Mouse (Mus musculus) T-helper 2 cell (primary cell): ENCODE data around the gene Cd79b.

Source experiments
- in situ Hi-C: fragments of 300-600 bp; cut with MboI, MseI; formaldehyde crosslinking; loops from one replicate; pipeline ENCODE4 v1.15.1; 2025; ENCODE audit warnings: high pct_unique_total_duplicates

The Cd79b gene

DNA sequence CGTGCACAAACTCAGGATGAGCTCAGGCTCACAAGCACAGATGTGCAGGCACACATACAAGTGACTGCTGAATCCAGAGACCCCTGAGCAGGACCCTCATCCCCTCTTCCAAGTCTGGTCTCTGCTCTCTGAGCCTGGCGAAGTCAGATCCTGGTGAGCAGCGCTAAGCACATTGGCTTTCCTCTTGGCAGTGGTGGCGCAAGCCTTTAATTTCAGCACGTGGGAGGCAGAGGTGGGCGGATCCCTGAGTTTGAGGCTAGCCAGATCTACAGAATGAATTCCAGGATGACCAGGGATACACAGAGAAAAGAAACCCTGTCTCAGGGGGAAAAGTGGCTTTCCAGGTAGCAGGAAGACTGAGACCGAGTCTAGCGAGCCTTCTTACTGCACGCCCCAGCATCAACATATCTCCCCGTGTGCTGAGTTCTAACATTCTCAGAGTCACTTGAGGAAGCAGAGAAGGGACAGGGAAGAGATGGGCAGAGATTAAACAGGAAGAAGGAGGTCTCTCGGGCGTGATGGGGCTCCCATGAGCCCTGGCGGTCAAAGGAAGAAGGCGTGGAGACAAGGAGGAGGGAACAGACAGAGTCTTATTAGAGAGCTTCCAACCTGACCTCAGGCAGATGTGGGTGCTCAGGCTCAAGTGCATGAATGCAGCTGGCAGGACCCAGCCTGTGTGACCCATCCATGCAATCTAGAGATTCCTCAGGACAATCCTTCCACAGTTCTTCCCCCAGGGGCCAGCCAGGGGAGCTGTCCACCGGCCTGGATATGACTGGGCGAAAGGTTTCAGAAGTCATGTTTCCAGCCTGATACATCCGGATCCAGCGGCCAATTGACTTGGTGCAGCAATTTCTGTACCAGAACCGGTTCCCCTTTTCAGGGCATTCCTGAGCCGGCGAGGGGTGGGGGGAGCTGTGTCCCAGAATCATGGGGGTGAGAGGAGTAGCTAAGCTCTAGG, 4.1 kb upstream of the Cd79b start:
- in situ Hi-C loops = no loop called here

DNA sequence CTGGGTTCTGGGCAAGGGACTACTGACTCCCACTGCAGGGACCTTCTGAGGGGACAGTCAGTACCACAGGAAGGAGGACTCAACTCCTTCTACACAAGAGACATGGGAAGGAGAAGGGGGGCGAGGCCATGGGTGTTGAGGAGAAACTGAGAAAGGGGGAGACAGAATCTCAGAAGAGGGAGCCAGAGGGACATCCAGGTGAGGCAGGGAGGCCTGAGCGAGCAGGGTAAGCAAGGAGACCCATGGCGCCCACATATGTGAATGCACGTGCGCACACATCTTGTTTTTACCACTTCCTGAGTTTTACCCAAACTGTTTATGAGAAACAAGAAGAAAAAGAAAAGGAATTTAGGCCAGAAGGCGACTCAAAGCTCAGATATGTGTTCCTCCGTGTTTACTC, 3.2 kb upstream of the Cd79b start:
- in situ Hi-C loops = no loop called here

DNA sequence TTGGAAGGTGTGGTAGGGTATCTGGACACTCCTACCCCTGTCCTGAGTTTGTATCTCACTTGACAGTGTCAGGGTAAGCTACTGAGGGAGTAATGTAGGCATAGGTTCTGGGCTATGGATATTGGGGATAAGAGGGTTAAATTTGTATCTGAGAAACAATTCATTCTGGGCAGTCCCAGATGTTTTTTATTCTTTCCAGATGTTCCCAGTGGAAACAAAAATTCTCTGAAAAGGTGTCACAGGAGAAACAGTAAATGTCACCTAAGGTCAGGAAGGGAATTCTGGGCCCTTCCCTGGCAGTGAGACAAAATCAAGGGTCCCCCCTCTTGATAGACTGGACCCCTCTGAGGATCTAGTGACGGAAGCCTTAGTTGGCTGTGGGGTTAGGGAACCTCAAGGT, 1.9 kb upstream of the Cd79b start:
- in situ Hi-C loops = no loop called here

DNA sequence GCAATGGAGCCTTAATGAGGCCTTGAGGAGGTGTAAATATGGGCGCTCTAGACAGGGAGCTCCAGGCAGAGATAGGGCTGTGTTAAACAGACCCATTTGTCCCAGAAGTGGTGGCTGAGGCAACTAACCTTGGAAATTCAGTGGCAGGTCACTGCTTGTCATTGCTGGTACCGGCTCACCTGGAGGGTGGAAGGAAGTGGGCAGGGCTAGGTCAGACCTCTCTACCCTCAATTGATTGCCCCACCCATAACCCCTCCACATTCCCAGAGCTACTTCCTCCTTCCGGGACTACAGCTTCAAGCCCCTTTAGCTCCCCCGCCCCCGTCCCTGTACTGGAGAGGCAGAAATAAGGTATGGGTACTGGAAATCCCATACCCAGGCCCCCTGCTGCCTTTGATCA, 1.0 kb downstream of the Cd79b start:
- in situ Hi-C loops = loop anchor here (5.0 kb wide), 1 partner anchor 214 kb away; no protein-coding TSS in a partner anchor

DNA sequence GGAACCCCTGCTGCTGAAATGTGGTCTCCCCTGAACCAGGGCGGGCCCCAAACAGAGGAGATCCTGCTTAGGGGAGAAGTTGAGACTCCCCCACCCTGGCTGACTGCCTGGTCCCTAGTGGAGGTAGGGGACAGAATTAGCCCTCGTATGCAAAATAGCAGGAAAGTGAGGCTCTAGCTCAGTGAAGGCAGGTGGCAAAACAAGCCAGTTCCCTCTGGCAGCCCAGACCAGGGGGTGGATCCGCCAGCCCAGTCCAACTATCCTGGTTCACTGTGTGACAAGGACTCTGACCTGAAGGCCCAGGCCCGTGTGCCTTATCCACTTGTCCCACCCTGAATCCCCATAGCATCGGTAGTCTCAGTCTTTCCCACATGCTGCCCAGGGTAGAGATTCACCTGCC, 4.4 kb downstream of the Cd79b start:
- in situ Hi-C loops = loop anchor here (5.0 kb wide), 1 partner anchor 217 kb away; no protein-coding TSS in a partner anchor

DNA sequence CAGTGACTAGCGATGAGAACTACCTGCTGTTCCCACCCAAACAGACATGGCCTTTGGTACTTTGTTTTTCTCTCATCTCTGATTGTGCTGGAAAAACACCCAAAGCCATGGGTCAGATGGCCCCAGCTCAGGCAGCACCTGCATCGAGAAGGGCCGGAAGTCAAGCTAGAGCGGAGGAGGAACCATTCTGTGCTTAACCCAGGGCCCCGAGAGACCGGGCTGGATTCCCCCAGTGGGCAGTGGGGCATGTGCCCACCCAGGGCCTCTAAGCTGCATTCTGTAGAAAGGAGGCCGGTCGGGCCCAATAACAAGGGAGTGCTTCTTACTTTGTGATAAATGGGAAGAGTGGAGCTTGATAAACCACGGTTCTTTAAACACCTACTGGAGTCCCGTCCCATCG, 6.4 kb downstream of the Cd79b start:
- in situ Hi-C loops = no loop called here

DNA sequence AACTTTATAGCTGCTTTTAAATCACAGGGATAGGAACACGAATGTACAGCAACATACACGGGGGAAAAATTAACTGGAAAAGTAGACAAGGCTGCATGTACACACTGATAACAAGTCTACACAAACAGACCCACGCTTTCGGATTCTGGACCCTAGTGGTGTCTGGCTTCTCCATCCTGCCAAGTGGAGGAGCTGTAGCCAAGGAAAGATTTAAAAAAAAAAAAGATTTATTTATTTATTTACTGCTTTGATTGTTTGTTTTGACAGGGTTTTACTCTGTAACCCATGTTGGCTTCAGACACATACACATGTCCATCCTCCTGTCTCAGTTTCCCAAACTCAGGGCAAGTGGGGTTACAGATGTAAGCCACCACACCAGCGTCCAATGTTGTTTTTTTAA, 7.1 kb downstream of the Cd79b start:
- in situ Hi-C loops = no loop called here

DNA sequence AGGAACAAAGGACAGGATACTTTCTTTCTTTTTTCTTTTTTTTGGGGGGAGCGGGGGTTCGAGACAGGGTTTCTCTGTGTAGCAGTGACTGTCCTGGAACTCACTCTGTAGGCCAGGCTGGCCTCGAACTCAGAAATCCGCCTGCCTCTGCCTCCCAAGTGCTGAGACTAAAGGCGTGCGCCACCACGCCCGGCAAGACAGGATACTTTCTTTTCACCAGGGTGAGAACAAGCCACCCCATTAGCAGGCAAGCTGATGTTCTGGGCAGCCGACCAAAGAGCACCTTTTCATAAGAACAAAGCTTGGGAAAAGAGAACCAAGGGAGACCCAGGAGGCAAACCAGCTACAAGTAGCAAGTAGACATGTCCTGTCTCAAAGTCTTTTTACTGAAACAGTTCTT, 7.8 kb downstream of the Cd79b start:
- in situ Hi-C loops = no loop called here

DNA sequence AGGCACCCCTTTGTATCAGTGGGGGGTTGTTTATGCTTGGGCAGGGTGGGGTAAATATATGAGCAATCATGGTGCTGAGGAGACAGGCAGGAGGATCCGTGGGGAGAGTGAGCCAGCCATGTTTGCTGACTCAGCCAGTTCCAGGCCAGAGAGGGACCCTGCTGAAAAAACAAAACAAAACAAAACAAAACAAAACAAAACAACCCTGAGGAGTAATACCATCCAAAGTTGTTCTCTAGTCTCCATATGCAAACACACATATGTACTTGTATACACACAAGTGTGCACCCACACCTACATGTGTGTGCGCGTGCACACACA, 8.5 kb downstream of the Cd79b start:
- in situ Hi-C loops = no loop called here

DNA sequence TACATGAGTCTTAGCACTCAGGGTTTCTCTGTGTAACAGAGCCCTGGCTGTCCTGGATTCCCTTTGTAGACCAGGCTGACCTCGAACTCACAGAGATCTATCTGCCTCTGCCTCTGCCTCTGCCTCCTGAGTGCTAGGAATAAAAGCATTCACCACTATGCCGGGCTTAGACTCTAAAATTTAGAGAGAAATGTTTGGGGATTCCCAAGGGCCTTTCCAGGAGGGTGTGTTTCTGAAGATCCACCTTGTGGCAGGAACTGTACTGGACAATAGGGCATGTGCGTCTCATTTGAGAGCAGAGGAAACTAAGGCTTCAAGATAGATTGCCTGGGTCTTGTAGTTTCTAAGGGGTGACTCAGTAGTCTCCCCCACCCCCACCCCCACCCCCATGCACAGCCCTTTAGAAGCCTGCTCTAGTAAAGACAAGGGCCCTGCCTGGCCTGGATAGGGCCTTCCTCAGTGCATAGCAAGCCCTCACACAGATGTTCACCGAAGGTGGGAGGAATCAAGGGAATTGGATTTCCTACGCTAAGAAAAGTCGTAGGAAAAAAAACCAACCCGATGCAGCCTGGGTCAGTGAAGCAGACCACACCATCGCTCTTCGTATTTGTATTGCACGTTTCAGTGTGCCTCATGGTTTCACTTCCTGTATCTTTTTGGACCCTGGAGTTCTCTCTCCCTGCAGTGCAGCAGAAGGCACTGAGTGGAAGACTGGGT, 9.1 kb downstream of the Cd79b start:
- in situ Hi-C loops = no loop called here

DNA sequence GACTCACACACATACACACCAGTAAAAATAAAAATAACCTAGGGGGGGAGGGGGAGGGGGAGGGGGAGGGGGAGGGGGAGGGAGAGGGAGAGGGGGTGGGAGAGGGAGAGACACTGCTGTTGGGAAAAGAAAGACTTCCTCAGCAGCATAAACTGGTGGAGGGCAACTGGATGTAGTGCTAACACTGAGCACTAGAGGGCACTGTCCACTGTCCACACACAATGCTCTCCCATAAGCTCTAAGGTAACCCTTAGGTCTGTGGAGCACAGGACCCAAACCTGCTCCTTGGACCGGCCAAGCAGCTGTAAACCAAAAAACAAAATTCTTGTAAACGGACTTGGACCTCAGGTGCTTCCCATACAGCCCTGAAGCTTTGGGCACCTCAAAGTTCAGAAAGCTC, 11.9 kb downstream of the Cd79b start:
- in situ Hi-C loops = no loop called here

DNA sequence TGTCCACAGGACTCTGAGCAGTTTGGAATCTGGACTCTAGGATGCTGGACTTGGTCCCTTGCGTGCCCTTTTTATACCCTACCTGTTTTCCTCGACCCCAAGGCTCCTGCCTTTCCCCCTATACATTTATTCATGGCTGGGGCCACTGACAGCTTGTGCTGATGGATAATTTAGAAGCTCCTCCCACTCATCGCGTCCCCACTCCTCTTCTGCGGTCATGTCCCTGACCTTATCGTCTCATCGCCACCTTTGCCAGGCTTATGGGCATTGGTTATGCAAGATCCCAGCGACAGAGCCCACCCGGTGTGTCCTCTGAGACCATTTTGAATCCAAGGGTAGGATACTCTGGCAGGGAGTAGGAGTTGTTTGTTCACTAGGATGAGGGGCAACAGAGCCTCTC, 12.8 kb downstream of the Cd79b start, which contains the start of gene Gh:
Gene Gh (minus strand): TSS at position 101 of the 400 bp plus-strand sequence.
- in situ Hi-C loops = no loop called here

DNA sequence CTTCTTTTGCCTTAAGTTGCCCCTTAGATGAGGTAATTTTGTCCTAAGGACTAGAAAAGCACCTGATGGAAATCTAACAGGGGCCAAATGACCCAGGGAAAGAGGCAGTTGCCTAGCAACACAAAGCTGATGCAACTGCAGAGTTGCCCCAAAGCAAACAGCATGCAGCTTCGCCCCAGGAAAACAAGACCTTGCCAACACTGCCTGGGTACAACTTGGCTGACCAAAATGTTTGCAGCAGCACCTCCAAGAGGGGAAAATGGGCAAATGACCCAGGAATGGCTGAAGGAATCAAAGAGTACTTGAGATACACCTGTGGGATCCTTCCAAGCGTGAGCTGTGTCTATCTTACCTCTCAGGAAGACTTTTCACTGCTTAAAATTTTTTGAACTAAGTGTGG, 22.7 kb downstream of the Cd79b start:
- in situ Hi-C loops = loop anchor here (10.0 kb wide), 1 partner anchor 753 kb away; no protein-coding TSS in a partner anchor

DNA sequence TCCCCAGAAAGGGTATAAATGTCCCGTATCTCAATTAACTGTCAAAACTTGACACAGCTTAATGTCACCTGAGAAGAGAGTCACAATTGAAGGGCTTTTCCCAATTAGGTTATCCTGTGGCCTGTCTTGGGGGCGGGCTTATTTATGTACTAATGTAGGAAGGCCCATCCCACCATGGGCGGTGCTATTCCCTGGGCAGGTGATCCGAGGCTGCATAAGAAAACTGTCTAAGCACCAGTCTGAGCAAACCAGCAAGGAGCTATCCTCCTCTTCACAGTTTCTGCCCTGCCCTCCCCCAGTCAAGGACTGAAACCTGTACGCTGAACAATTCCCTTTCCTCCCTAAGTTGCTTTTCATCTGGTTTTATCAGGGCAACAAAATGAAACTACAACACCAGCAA, 24.2 kb downstream of the Cd79b start:
- in situ Hi-C loops = loop anchor here (10.0 kb wide), 1 partner anchor 754 kb away; no protein-coding TSS in a partner anchor

DNA sequence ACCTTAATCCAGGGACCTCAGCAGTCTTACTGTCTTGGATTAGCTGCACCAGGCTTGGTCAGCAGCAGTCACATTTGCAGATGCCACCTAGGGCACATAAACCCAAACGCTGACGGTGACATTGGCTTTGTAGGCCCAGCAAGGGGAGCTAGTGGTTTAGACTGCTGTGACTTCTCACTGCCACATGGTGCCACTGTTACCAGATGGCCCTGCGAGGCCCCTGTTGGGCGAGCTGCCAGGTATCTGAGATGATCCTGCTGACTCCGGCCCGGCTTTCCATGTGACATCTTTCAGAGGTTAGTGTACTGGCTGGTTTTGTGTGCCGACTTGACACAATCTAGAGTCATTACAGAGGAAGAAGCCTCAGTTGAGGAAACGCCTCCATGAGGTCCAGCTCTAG, 25.2 kb downstream of the Cd79b start:
- in situ Hi-C loops = no loop called here

DNA sequence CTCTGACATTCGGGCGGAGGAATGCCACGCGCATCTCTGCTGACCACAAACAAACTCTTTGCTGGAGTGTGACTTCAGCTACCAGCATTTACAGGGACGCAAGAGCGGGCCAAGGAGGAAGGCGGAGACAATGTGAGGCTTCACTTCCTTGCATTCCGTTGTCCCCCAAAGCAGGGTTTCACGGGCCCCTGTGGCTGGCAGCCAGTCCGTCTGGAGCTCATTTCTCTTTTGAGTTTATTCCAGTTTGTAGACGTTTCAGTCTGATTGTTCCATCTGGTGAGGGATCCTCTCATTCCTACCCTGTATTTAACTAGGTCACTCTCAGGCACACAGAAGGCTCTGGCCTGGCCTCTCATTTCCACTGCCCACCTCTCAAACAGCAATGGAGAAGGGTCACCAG, 27.6 kb downstream of the Cd79b start:
- in situ Hi-C loops = no loop called here

DNA sequence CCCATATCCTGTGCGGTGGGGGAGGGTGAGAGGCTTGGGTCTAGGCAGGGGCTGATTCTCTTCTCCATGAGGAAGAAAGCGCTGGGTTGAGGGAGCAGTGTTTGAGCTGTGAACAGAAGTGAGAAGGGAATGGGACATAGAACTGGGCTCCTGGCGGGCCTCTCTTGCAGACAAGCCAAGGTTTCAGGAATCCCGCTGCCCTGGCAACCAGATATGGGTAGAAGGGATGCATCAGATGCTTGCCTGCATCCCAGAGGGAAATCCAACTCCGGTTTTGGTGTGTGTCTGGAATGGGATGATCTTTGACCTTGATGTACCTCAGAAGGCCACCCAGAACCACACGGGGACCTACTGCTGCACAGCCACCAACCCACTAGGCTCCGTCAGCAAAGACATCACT, 28.4 kb downstream of the Cd79b start:
- in situ Hi-C loops = no loop called here

DNA sequence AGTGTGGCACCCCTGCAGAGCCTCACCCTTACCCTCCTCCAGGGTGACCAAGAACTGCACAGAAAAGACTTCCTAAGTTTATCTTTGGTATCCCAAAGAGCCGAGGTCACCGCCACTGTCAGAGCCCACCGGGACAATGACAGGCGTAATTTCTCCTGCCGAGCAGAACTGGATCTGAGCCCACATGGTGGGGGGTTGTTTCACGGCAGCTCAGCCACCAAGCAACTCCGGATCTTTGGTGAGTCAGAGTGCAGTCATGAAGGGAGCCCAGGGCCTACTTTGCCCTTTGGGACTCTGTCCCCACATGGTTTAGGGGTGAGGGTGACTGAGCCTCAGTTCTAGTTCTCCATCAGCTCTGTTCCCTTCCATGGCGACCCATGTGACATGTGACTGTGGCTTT, 30.4 kb downstream of the Cd79b start:
- in situ Hi-C loops = no loop called here

DNA sequence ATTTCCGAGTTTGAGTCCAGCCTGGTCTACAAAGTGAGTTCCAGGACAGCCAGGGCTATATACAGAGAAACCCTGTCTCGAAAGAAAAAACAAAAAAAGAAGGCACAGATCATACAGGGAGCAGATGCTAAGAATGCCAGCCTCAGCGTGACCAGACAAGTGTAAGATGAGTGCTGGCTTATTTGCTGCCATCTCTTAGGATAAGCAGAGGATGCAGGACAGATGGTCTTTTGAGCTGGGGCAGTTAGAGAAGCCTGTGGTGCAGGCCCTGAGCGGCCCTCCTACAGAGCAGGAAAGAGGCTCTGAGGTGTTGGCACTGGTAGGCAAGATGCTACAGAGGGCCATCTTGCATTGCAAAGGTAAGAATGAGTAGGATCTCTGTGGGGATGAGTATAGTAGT, 31.2 kb downstream of the Cd79b start:
- in situ Hi-C loops = no loop called here

DNA sequence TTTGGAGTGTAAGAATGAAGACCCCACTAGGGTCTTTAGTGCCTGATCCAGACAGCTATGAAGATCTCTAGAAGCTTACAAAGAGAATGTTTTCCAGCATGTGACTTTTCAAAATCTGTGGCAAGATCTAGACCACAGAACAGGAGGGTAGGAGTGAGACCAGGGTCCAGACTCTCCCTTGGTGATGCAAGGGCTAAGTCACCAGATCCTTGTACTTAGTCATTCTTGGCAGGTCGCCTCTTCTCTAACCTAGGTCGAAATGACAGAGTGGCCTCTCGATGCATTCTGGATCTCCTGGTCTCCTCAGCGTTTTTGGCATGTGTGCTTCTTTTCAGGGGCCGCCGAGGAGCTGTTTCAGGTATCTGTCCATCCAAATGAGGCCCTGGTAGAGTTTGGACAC, 32.1 kb downstream of the Cd79b start:
- in situ Hi-C loops = no loop called here

DNA sequence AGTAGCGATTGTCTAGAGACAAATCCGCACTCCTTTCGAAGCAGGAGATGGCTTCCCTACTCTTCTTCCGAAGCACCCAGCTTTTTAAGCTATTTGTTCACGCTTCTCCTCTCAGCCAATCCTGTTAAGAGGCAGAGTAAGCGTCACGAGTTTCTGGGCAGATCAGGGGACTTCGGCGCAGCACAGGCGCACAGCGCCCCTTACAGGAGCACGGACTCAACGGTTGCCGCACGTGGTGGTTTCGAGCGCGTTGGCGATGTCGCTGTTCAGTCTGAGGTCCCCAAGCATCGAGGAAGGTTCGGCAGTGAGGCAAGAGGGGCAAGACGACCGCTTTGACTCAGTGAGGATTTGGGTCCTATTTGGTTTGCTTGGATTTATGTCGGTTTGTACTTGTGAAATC, 38.1 kb downstream of the Cd79b start, which contains the start of gene Tcam1:
Gene Tcam1 (plus strand): TSS at position 219 of the 400 bp plus-strand sequence.
- in situ Hi-C loops = no loop called here

DNA sequence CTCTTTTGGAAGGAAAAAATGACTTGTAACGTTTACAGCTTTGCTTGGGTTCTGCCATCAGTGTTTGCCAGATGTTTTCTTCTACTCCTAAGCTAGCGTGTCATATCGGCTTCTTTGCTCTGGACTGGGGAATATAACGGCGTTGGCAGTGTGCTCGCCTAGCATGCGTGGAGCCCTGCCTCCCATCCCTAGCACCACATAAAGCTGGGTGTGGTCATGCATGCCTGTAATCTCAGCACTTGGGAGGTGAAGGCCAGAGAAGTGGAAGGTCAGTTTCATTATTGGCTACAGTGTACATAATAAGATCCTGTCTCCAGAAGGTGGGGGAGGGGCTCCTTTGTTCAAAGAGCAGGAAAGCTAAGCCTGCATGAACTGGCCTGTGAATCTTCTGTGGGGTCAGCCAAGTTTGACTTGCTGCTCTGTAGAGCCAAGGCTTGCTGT, 39.6 kb downstream of the Cd79b start:
- in situ Hi-C loops = no loop called here

DNA sequence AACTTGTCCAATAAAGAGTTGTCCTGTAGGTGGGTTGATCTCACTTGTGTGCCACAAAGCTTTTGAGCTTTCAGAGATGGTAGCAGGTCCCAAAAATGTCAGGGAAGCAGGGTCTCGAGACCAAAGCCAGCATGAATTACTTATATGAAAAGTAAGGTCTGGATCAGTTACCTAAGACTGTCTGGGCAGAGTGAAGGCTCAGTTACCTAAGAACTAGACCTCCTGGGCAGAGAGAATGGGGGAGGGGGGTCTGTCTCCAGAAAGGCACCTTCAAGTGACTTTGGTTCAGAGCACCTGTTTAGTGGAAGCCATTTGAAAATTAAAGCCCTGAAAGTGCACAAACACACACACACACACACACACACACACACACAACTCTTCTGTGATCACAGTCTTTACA, 40.2 kb downstream of the Cd79b start:
- in situ Hi-C loops = no loop called here
